Mouse (Mus musculus): Measurements from ENCODE around the gene Vmn1r36.
"Not testable (repeated sequence)": the region's sequence is repeated elsewhere in the genome, so short reads cannot be mapped to it uniquely, and the experiment has no call there.

The Vmn1r36 gene

GRCm38 (mm10) chr6:66719068-66719467 is at the start of gene Vmn1r36:
TSS of gene Vmn1r36 (minus strand) at chr6:66719168.
- not testable (repeated sequence) for DNase-seq (ENCODE audit: low spot score in 2 of 2)

- not testable (repeated sequence) for DNase-seq (ENCODE audit: low spot score in 2 of 2)
Observed at GRCm38 (mm10) chr6:66729082-66729481, 10.1 kb upstream of the Vmn1r36 start, which contains the start of gene Vmn1r37. TSS of gene Vmn1r37 (plus strand) at chr6:66729382.

DNA sequence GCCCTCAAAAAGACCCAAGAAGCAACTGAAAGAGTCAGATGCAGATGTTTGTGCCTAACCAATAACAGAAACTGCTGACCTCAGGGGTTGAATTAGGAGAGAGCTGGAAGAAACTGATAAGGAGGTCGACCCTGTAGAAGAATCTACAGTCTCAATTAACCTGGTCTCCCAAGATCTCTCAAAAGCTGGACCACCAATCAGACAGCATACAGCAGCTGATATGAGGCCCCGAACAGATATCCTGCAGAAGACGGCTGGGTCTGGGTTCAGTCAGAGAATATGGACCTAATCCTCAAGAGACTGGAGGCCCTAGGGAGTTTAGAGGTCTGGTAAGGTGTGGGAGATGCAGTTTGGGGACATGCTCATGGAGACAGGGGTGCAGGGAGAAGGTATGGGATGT is 5.1 kb downstream of the Vmn1r36 start:
- DNase-seq (ENCODE audit: low spot score in 2 of 2) = no peak

GRCm38 (mm10) chr6:66708901-66709300 is 10.1 kb downstream of the Vmn1r36 start:
- DNase-seq (ENCODE audit: low spot score in 2 of 2) = no peak

DNA sequence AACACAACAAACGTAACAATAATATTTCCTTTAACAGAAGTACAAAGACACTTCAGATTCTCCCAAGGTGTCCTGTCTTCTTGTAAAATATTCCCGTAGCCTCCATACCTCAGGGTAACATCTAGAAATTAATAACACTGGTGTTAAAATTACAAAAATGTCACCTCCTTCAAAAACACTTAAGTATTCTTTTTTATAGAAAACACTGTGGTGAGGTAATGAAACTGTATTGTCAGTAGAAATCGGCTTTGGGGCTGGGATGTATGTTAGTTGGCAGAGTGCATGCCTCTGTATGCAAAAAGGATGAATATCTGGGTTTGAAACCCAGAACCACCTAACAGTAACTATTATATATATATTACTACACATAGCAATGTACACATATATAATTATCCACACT is 33.2 kb downstream of the Vmn1r36 start, which contains the start of gene Vmn1r35:
TSS of gene Vmn1r35 (minus strand) at position 101 of the 400 bp plus-strand sequence.
- DNase-seq (ENCODE audit: low spot score in 2 of 2) = no peak
